Mouse (Mus musculus) forebrain, postnatal 0 days (tissue): ENCODE results near the gene Gm9958. TPM values are rescaled to one million over a fixed set of nuclear protein-coding genes. Genes with fewer than 3 reads are reported as not detected.

Experiments
- ATAC-seq: fragments of 200-750 bp; cut with Nextera tagmentation; 2 replicates; pipeline ENCODE4 v1.8.0; 2017; ENCODE audit warnings: mild to moderate bottlenecking, moderate library complexity
- DNase-seq: peaks from one replicate; pipeline ENCODE4 v3.0.0-alpha.2; 2015
- H3K27ac ChIP-seq: fragments of 300-500 bp; sonication (generic); 2 replicates; pipeline ENCODE4 v1.5.1; 2014; ENCODE audit warnings: low read depth, mild to moderate bottlenecking, antibody characterized with exemption, low read length, moderate library complexity, mixed read lengths
- H3K27me3 ChIP-seq: fragments of 300-500 bp; sonication (generic); 2 replicates; pipeline ENCODE4 v1.6.1; 2014; ENCODE audit warnings: mild to moderate bottlenecking, low read length, mixed read lengths; ENCODE audit not compliant: insufficient read depth
- H3K36me3 ChIP-seq: fragments of 300-500 bp; sonication (generic); 2 replicates; pipeline ENCODE4 v1.6.1; 2014; ENCODE audit warnings: mild to moderate bottlenecking, moderate library complexity; ENCODE audit not compliant: insufficient read depth
- H3K4me1 ChIP-seq: fragments of 300-500 bp; sonication (generic); 2 replicates; pipeline ENCODE4 v1.6.1; 2014; ENCODE audit warnings: antibody characterized with exemption; ENCODE audit not compliant: insufficient read depth
- H3K4me2 ChIP-seq: fragments of 300-500 bp; sonication (generic); 2 replicates; pipeline ENCODE4 v1.6.1; 2014; ENCODE audit warnings: low read depth, mild to moderate bottlenecking, moderate library complexity
- H3K4me3 ChIP-seq: fragments of 300-500 bp; sonication (generic); 2 replicates; pipeline ENCODE4 v1.5.1; 2014; ENCODE audit warnings: low read depth, low read length, mixed read lengths
- H3K9ac ChIP-seq: fragments of 300-500 bp; sonication (generic); 2 replicates; pipeline ENCODE4 v1.6.1; 2014; ENCODE audit warnings: mild to moderate bottlenecking
- H3K9me3 ChIP-seq: fragments of 300-500 bp; sonication (generic); 2 replicates; pipeline ENCODE4 v1.6.1; 2016; ENCODE audit warnings: low read length
- CTCF ChIP-seq: sonication (generic); IDR thresholded peaks from 2 replicates; pipeline ENCODE4 v1.5.1; 2016; ENCODE audit warnings: antibody characterized with exemption, control low read depth, low read depth
- WGBS: fragments of 180-500 bp; shearing (Covaris S2); extraction: QIAGEN DNeasy Blood & Tissue Kit; methylation state at CpG from one replicate; pipeline ENCODE4 v1.1.7; 2014; 5-methylcytosine and 5-hydroxymethylcytosine counted together
- polyA plus RNA-seq: library from polyadenylated mRNA; unstranded; fragments of >200 nt; fragmentation: Nextera tagmentation; extraction: Ambion mirVana; gene quantifications from 2 replicates; pipeline ENCODE4 v1.2.1, GENCODE M21; 2015
- total RNA-seq: library from RNA; depleted of rRNA; stranded (reverse); fragments of >200 nt; gene quantifications from 2 replicates; pipeline ENCODE4 v1.2.3, GENCODE M21; 2014

The Gm9958 gene
- total and polyA plus RNA-seq, 2 experiments from 2014 or later: 1.3 to 2.5 TPM

DNA sequence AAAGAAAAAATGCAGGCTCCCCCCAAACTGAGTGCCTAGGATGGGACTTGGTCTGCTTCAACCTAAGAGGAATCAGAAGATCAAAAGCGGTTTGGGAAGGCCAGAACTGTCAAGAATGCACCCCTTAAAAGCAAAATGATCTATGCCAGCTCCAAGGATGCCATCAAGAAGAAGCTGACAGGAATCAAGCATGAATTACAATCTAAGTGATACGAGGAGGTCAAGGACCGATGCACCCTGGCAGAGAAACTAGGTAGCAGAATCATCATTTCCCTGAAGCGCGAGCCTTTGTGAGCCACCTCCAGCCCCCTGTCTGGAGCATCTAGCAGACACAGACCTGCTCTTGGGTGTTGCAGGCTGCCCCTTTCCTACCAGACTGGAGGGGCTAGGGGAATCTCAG lies 3.4 kb downstream of the Gm9958 start:
- no peak for TF ChIP-seq CTCF
- Histone ChIP-seq H3K4me1 (no peaks in the 10 kb centered on the region), H3K27me3 (no peaks in the 10 kb centered on the region), H3K36me3 (no peaks in the 10 kb centered on the region), H3K4me3 (no peak overlapping the region), H3K27ac (no peak overlapping the region), H3K9me3 (no peaks in the 10 kb centered on the region; the same call in 1 of the 2 replicates), H3K4me2 (no peak overlapping the region), H3K9ac (no peak overlapping the region)
- DNase-seq: no peak
- no peak for ATAC-seq
- 90% methylated on average over 5 of the region's 5 CpGs for WGBS

DNA sequence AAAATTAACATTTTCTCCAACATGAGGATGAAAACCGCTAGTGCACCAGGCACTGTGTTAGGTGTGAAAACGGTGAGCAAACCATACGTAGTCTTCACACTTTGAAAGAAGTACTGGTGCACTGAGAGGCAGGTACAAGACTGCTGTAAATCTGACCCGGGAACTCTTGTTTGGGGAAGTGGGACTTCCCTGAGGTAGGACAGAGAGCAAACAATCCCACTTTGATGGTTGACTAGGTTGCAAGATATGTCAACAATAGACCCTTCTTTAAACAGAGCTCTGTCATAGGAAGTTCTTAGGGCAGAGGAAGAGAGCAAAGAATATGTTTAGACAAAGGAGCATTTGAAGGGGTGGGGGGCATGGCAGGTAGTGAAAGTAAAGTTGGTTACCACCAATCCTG lies 6.7 kb downstream of the Gm9958 start:
- H3K27me3 ChIP-seq: no peaks in the 10 kb centered on the region
- H3K9me3 ChIP-seq: no peaks in the 10 kb centered on the region; the same call in 1 of the 2 replicates
- WGBS: 93% methylated on average over 4 of the region's 4 CpGs

DNA sequence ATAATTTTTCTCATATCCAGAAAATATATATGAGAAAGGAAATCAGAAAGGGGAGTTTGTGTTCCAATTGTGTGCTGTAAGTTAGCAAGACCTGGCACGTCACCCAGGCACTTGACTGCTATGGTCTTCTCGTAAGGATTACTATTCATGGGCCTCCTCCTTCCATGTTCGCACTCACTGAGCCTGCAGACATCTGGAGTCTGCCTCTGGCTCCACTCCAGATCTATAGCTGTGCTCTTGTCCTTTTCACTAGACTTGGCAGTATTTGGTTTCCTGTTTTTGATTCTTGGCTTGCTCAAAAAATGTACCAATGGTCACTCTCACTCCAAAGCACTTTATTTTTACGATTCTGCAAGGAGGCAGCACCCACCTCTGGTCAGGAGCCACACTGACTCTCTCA lies 14.5 kb downstream of the Gm9958 start:
- no peaks in the 10 kb centered on the region for H3K4me1 ChIP-seq
- no peak overlapping the region for H3K4me2 ChIP-seq
- ATAC-seq: no peak
- no peak for TF ChIP-seq CTCF
- no peak overlapping the region for H3K4me3 ChIP-seq
- H3K27ac ChIP-seq: no peak overlapping the region
- no peak overlapping the region for H3K9ac ChIP-seq
- H3K9me3 ChIP-seq: no peaks in the 10 kb centered on the region
- 48% methylated on average over 4 of the region's 4 CpGs for WGBS
- no peak for DNase-seq
- H3K27me3 ChIP-seq: no peaks in the 10 kb centered on the region
- H3K36me3 ChIP-seq: no peaks in the 10 kb centered on the region

More for the DNA sequence above, 6.7 kb downstream of the Gm9958 start:
- Histone ChIP-seq H3K27ac (no peak overlapping the region), H3K9ac (no peak overlapping the region), H3K4me2 (no peak overlapping the region), H3K4me1 (no peaks in the 10 kb centered on the region), H3K36me3 (no peaks in the 10 kb centered on the region), H3K4me3 (no peak overlapping the region)
- ATAC-seq (no peak), DNase-seq (no peak)
- no peak for TF ChIP-seq CTCF

DNA sequence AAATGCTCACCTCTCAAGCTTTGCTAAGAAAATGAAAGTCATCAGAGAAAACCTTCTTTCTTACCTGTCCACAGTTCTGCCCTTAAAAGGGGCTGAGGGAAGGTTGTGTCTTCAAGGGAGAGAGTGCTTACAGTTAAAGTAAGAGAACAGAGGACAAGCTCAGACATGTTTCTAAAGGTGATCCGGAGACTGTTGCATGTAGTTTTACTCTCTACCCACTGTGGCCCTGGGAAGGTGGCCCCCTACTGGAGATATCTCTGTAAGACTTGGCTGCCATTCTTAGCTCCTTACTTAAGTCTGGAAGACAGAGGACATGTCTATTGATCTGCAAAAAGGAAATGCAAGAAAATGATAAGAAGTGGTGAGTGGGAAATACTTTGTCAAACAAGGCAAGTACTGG lies 16.1 kb downstream of the Gm9958 start:
- Histone ChIP-seq H3K27ac (no peak overlapping the region), H3K4me1 (no peaks in the 10 kb centered on the region), H3K27me3 (no peaks in the 10 kb centered on the region), H3K4me3 (no peak overlapping the region), H3K36me3 (no peaks in the 10 kb centered on the region), H3K9ac (no peak overlapping the region), H3K4me2 (no peak overlapping the region), H3K9me3 (no peaks in the 10 kb centered on the region)
- WGBS: 44% methylated on average over 1 of the region's 1 CpGs
- no peak for ATAC-seq
- TF ChIP-seq CTCF: no peak
- DNase-seq: no peak

DNA sequence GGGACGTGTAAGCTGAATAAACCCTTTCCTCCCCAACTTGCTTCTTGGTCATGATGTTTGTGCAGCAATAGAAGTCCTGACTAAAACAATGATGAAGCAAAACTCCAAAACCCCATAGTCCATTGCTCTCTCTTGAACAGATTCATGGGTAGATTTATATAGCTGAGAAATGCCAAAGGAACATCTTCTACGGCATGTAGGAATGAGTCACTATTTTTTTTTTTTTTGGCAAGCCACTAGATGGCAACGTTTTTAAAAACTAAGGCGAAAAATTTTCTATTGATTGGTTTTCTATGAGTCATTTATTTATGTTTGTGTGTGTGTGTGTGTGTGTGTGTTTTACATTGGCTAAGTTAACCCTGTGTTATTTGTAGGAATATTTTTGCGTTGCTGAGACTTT lies 26.8 kb downstream of the Gm9958 start:
- peak; percentile 2 for DNase-seq
- Histone ChIP-seq H3K9me3 (no peaks in the 10 kb centered on the region), H3K9ac (no peak overlapping the region), H3K4me3 (no peak overlapping the region), H3K27me3 (no peaks in the 10 kb centered on the region), H3K27ac (no peak overlapping the region), H3K4me2 (no peak overlapping the region), H3K36me3 (no peaks in the 10 kb centered on the region), H3K4me1 (no peaks in the 10 kb centered on the region)
- no peak for ATAC-seq
- peak; percentile 20; the same call in 1 of the 2 replicates for TF ChIP-seq CTCF
- 64% methylated on average over 5 of the region's 5 CpGs for WGBS

- no peak for TF ChIP-seq CTCF
These were observed 27.3 kb downstream of the Gm9958 start for GRCm38 (mm10) chr5:90394322-90394721.

DNA sequence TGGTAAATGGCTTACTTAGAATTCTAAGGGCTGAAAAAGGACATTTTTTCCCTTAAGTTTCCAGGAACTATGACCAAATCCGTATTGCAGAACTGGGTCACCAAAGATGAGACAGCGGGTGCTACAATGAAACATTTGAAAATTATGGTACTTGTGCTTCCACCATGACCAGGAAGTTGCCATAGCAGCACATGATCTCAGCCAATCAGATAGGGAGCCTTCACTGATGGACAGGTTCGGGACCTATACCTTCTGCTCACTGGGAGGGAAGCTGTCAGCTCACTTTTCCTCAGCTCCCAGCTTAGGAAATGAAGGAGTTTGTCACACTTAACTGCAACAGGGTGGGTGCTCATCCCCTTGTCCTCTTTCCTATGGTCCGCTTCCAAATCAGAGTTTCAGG lies 29.8 kb downstream of the Gm9958 start:
- H3K36me3 ChIP-seq: no peaks in the 10 kb centered on the region
- no peak for TF ChIP-seq CTCF
- no peak overlapping the region for H3K27ac ChIP-seq
- H3K4me2 ChIP-seq: no peak overlapping the region
- H3K4me1 ChIP-seq: no peaks in the 10 kb centered on the region
- ATAC-seq (peak; percentile 75), DNase-seq (no peak)
- no peaks in the 10 kb centered on the region for H3K27me3 ChIP-seq
- H3K4me3 ChIP-seq: no peak overlapping the region
- no peaks in the 10 kb centered on the region for H3K9me3 ChIP-seq
- no peak overlapping the region for H3K9ac ChIP-seq
- WGBS: 89% methylated on average over 4 of the region's 4 CpGs

More at GRCm38 (mm10) chr5:90394322-90394721, 27.3 kb downstream of the Gm9958 start:
- no peak overlapping the region for H3K9ac ChIP-seq
- no peak overlapping the region for H3K27ac ChIP-seq
- no peak overlapping the region for H3K4me3 ChIP-seq
- 80% methylated on average over 4 of the region's 4 CpGs for WGBS
- no peaks in the 10 kb centered on the region for H3K4me1 ChIP-seq
- DNase-seq (no peak), ATAC-seq (no peak)
- no peaks in the 10 kb centered on the region for H3K36me3 ChIP-seq
- H3K4me2 ChIP-seq: no peak overlapping the region
- no peaks in the 10 kb centered on the region for H3K27me3 ChIP-seq
- H3K9me3 ChIP-seq: no peaks in the 10 kb centered on the region

GRCm38 (mm10) chr5:90405210-90405609 lies 38.2 kb downstream of the Gm9958 start:
- no peaks in the 10 kb centered on the region for H3K4me1 ChIP-seq
- H3K4me2 ChIP-seq: no peak overlapping the region
- H3K36me3 ChIP-seq: no peaks in the 10 kb centered on the region
- H3K27me3 ChIP-seq: no peaks in the 10 kb centered on the region
- DNase-seq: peak; percentile 58
- TF ChIP-seq CTCF: peak; percentile 66
- H3K9me3 ChIP-seq: no peaks in the 10 kb centered on the region
- peak; percentile 79 for ATAC-seq
- H3K4me3 ChIP-seq: no peak overlapping the region
- H3K27ac ChIP-seq: no peak overlapping the region
- no peak overlapping the region for H3K9ac ChIP-seq
- WGBS: 78% methylated on average over 4 of the region's 4 CpGs
